Mouse (Mus musculus) thymus, postnatal 4 days (tissue): ENCODE measurements around the gene Tsga10.
A peak's percentile ranks its signal among the peaks of the same experiment; 100 is the strongest.

Source experiments
- DNase-seq: peaks from one replicate; pipeline ENCODE4 v3.0.0; 2021

The Tsga10 gene

GRCm38 (mm10) chr1:37866286-37866685, at the start of gene Tsga10:
Gene Tsga10, minus strand, starts transcription at chr1:37866429.
- DNase-seq, result no peak

- no peak for DNase-seq
Measured at GRCm38 (mm10) chr1:37912751-37913150, 46.5 kb upstream of the Tsga10 start.

GRCm38 (mm10) chr1:37903178-37903577, 36.9 kb upstream of the Tsga10 start:
- DNase-seq, result peak; percentile 20

- DNase-seq, result no peak
Measured at GRCm38 (mm10) chr1:37900288-37900687, 34.1 kb upstream of the Tsga10 start.

GRCm38 (mm10) chr1:37899816-37900215, 33.6 kb upstream of the Tsga10 start:
- no peak for DNase-seq

GRCm38 (mm10) chr1:37894606-37895005, 28.4 kb upstream of the Tsga10 start:
- DNase-seq, result no peak

GRCm38 (mm10) chr1:37891400-37891799, 25.2 kb upstream of the Tsga10 start:
- DNase-seq, result no peak

GRCm38 (mm10) chr1:37890025-37890652, 23.9 kb upstream of the Tsga10 start, which contains the start of the genes Mitd1 and Mrpl30:
Gene Mitd1, minus strand, starts transcription at chr1:37890411.
Gene Mrpl30, plus strand, starts transcription at chr1:37890477.
- DNase-seq, result peak; percentile 88

GRCm38 (mm10) chr1:37889206-37889605, 23.0 kb upstream of the Tsga10 start:
- DNase-seq, result no peak

- DNase-seq, result peak; percentile 50
Measured at GRCm38 (mm10) chr1:37884451-37884850, 18.2 kb upstream of the Tsga10 start.

- DNase-seq, result no peak
Measured at GRCm38 (mm10) chr1:37883411-37883810, 17.2 kb upstream of the Tsga10 start.

- DNase-seq, result no peak
Measured at GRCm38 (mm10) chr1:37877736-37878460, 11.7 kb upstream of the Tsga10 start.

GRCm38 (mm10) chr1:37873157-37873556, 6.9 kb upstream of the Tsga10 start:
- no peak for DNase-seq

- DNase-seq, result peak; percentile 92
Measured at GRCm38 (mm10) chr1:37872131-37873067, 6.2 kb upstream of the Tsga10 start.

GRCm38 (mm10) chr1:37871704-37872103, 5.5 kb upstream of the Tsga10 start, which contains the start of gene Lipt1:
Gene Lipt1, plus strand, starts transcription at chr1:37871738.
- DNase-seq, result peak; percentile 25

- DNase-seq, result no peak
Measured at GRCm38 (mm10) chr1:37869362-37869761, 3.1 kb upstream of the Tsga10 start.

GRCm38 (mm10) chr1:37868640-37869039, 2.4 kb upstream of the Tsga10 start:
- DNase-seq, result no peak

- DNase-seq, result no peak
Measured at GRCm38 (mm10) chr1:37867684-37868322, 1.6 kb upstream of the Tsga10 start.

- peak; percentile 74 for DNase-seq
Measured at GRCm38 (mm10) chr1:37867056-37867455, 827 bp upstream of the Tsga10 start.

GRCm38 (mm10) chr1:37865401-37866215, 621 bp downstream of the Tsga10 start:
- no peak for DNase-seq

GRCm38 (mm10) chr1:37864511-37865400, 1.5 kb downstream of the Tsga10 start:
- peak; percentile 100 for DNase-seq
